Mouse (Mus musculus): ENCODE measurements around the gene Epha1. TPM values are rescaled to one million over a fixed set of nuclear protein-coding genes. Genes with fewer than 3 reads are reported as not detected.
A peak's percentile ranks its signal among the peaks of the same experiment; 100 is the strongest.

Epha1 gene
- polyA plus RNA-seq, 1 experiment from 2014 or later: 18.8 TPM

GRCm38 (mm10) chr6:42323371-42324066, 49.5 kb downstream of the Epha1 start:
- no peaks in the 10 kb centered on the region for H3K9me3 ChIP-seq (ENCODE audit: control insufficient read depth, low read length)
- peaks cover 37% of the 10 kb centered on the region for H3K27me3 ChIP-seq (ENCODE audit: control insufficient read depth, insufficient read depth, low read depth, low read length)
- peaks cover 10% of the 10 kb centered on the region for H3K4me1 ChIP-seq (replicated peaks; ENCODE audit: control insufficient read depth, insufficient read depth, low read length)
- peak overlapping the region; percentile 64 for H3K4me3 ChIP-seq (ENCODE audit: low read length)
- H3K4me2 ChIP-seq (ENCODE audit: low read depth, low read length): peak overlapping the region; percentile 99
- H3K27ac ChIP-seq (ENCODE audit: low read length): no peak overlapping the region
- no peaks in the 10 kb centered on the region for H3K36me3 ChIP-seq (ENCODE audit: control insufficient read depth, insufficient read depth, low read length)
- ATAC-seq (ENCODE audit: low read depth): peak; percentile 1; the same call in 1 of the 2 replicates
- WGBS: 2% methylated on average over 28 of the region's 28 CpGs
- H3K9ac ChIP-seq (ENCODE audit: low read length): no peak overlapping the region

- H3K4me2 ChIP-seq (ENCODE audit: low read depth, low read length): no peak overlapping the region
- no peak overlapping the region for H3K9ac ChIP-seq (ENCODE audit: low read length)
- no peak overlapping the region for H3K27ac ChIP-seq (ENCODE audit: low read length)
- peaks cover 19% of the 10 kb centered on the region for H3K27me3 ChIP-seq (ENCODE audit: control insufficient read depth, insufficient read depth, low read depth, low read length)
- WGBS: 52% methylated on average over 4 of the region's 4 CpGs
- H3K4me3 ChIP-seq (ENCODE audit: low read length): no peak overlapping the region
- H3K36me3 ChIP-seq (ENCODE audit: control insufficient read depth, insufficient read depth, low read length): no peaks in the 10 kb centered on the region
- H3K4me1 ChIP-seq (replicated peaks; ENCODE audit: control insufficient read depth, insufficient read depth, low read length): no peaks in the 10 kb centered on the region
- no peak for ATAC-seq (ENCODE audit: low read depth)
- no peaks in the 10 kb centered on the region for H3K9me3 ChIP-seq (ENCODE audit: control insufficient read depth, low read length)
These were observed 54.8 kb downstream of the Epha1 start for GRCm38 (mm10) chr6:42318293-42318692.

DNA sequence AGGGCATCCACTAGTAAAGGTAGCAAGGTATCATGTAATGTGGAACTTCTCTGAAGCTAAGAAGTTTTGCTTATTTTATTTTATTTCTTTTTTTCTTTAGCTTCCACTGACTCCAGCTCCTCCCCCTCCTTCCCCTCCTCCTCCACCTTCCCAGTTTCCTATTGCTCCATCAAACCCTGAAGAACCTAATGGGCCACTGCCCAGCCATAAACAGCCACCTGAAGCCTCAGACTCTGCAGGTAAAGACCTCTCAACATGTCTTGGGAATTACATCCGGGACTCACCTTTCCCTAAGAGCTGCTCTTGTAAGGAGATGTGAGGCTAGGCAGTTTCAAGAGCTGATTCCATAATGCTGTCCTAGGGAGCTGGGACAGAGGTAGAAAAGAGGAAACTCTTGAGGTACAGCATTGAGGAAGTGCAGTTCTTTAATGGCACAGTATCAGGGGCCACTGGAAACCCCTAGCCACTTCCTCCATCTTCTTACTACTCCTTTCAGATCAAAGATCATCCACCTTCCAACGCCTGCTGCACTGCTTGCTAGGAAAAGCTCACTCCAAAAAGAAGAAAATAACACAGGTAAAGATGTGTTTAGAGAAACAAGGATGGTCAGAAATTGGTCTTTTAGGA, 62.5 kb downstream of the Epha1 start:
- H3K27ac ChIP-seq (ENCODE audit: low read length): no peak overlapping the region
- no peaks in the 10 kb centered on the region for H3K27me3 ChIP-seq (ENCODE audit: control insufficient read depth, insufficient read depth, low read depth, low read length)
- H3K4me1 ChIP-seq (replicated peaks; ENCODE audit: control insufficient read depth, insufficient read depth, low read length): no peaks in the 10 kb centered on the region
- no peak overlapping the region for H3K9ac ChIP-seq (ENCODE audit: low read length)
- WGBS: 82% methylated on average over 2 of the region's 2 CpGs
- no peaks in the 10 kb centered on the region for H3K36me3 ChIP-seq (ENCODE audit: control insufficient read depth, insufficient read depth, low read length)
- no peak overlapping the region for H3K4me3 ChIP-seq (ENCODE audit: low read length)
- no peak for ATAC-seq (ENCODE audit: low read depth)
- no peak overlapping the region for H3K4me2 ChIP-seq (ENCODE audit: low read depth, low read length)
- no peaks in the 10 kb centered on the region for H3K9me3 ChIP-seq (ENCODE audit: control insufficient read depth, low read length)

DNA sequence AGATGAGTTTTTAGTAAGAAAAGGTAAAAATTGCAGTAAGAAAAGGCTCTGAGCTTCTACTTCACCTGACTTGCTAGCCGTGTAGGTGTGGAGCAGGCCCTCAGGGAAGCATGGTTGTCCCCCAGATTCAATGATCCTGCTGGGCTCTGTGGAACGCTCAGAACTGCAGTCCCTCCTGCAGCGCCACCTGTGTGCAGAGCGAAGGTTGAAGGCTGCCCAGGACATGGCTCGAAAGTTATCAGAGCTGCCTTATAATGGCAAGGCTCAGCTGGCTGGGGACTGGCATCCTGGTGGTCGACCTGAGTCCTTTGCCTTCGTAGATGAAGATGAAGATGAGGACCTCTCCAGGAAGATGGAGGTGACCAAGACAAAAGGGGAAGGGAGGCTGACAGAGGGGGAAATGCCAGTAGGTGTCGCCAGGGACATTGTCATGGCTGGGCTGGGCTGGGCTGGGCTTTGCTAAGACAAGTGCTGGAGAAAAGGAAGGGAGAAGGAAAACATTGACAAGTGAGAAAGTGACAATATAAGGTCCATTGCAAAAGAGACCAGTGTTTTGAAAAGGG, 63.2 kb downstream of the Epha1 start:
- Histone ChIP-seq H3K4me2 (ENCODE audit: low read depth, low read length) (no peak overlapping the region), H3K4me1 (replicated peaks; ENCODE audit: control insufficient read depth, insufficient read depth, low read length) (no peaks in the 10 kb centered on the region), H3K27ac (ENCODE audit: low read length) (no peak overlapping the region), H3K36me3 (ENCODE audit: control insufficient read depth, insufficient read depth, low read length) (no peaks in the 10 kb centered on the region), H3K9ac (ENCODE audit: low read length) (no peak overlapping the region), H3K9me3 (ENCODE audit: control insufficient read depth, low read length) (no peaks in the 10 kb centered on the region), H3K27me3 (ENCODE audit: control insufficient read depth, insufficient read depth, low read depth, low read length) (no peaks in the 10 kb centered on the region), H3K4me3 (ENCODE audit: low read length) (no peak overlapping the region)
- no peak for ATAC-seq (ENCODE audit: low read depth)
- WGBS: 44% methylated on average over 8 of the region's 8 CpGs

Other genes starting within 250 kb of the Epha1 start
- not detected in 2 replicates for gene Tas2r139, start 232.3 kb downstream of the Epha1 start, polyA plus RNA-seq (2015; fragmentation: Nextera tagmentation; extraction: Ambion mirVana)
- gene Tas2r144, start 157.9 kb downstream of the Epha1 start, polyA plus RNA-seq (2015; fragmentation: Nextera tagmentation; extraction: Ambion mirVana): not detected in 2 replicates
- 47.7 and 52.5 TPM in 2 replicates for gene Gstk1, start 127.3 kb downstream of the Epha1 start, polyA plus RNA-seq (2015; fragmentation: Nextera tagmentation; extraction: Ambion mirVana)
- 6.7 and 6.9 TPM in 2 replicates for gene Tmem139, start 111.3 kb downstream of the Epha1 start, polyA plus RNA-seq (2015; fragmentation: Nextera tagmentation; extraction: Ambion mirVana)
- gene Casp2, start 108.3 kb downstream of the Epha1 start, polyA plus RNA-seq (2015; fragmentation: Nextera tagmentation; extraction: Ambion mirVana): 67.9 and 71.4 TPM in 2 replicates
- gene Clcn1, start 86.6 kb downstream of the Epha1 start, polyA plus RNA-seq (2015; fragmentation: Nextera tagmentation; extraction: Ambion mirVana): 0.15 and 0.19 TPM in 2 replicates
- gene Fam131b, start 48.6 kb downstream of the Epha1 start, polyA plus RNA-seq (2015; fragmentation: Nextera tagmentation; extraction: Ambion mirVana): 0.10 and 0.16 TPM in 2 replicates
- gene Zyx, start 23.6 kb downstream of the Epha1 start, polyA plus RNA-seq (2015; fragmentation: Nextera tagmentation; extraction: Ambion mirVana): 188 and 203 TPM in 2 replicates
- gene Tas2r143, start 27.0 kb upstream of the Epha1 start, polyA plus RNA-seq (2015; fragmentation: Nextera tagmentation; extraction: Ambion mirVana): not detected in 2 replicates
- not detected in 2 replicates for gene Tas2r135, start 32.2 kb upstream of the Epha1 start, polyA plus RNA-seq (2015; fragmentation: Nextera tagmentation; extraction: Ambion mirVana)
- not detected in 2 replicates for gene Tas2r126, start 61.3 kb upstream of the Epha1 start, polyA plus RNA-seq (2015; fragmentation: Nextera tagmentation; extraction: Ambion mirVana)
- gene Olfr458, start 91.9 kb upstream of the Epha1 start, polyA plus RNA-seq (2015; fragmentation: Nextera tagmentation; extraction: Ambion mirVana): not detected in 2 replicates
- 0.04 TPM in 1 of 2 replicates, not detected in the other for gene Olfr457, start 103.1 kb upstream of the Epha1 start, polyA plus RNA-seq (2015; fragmentation: Nextera tagmentation; extraction: Ambion mirVana)
- gene Olfr456, start 113.9 kb upstream of the Epha1 start, polyA plus RNA-seq (2015; fragmentation: Nextera tagmentation; extraction: Ambion mirVana): 0.19 TPM in 1 of 2 replicates, not detected in the other
- not detected in 2 replicates for gene Olfr455, start 174.3 kb upstream of the Epha1 start, polyA plus RNA-seq (2015; fragmentation: Nextera tagmentation; extraction: Ambion mirVana)
- gene Tcaf3, start 224.4 kb upstream of the Epha1 start, polyA plus RNA-seq (2015; fragmentation: Nextera tagmentation; extraction: Ambion mirVana): not detected in 2 replicates

Data from lung, embryonic 16.5 days (tissue).